Mouse (Mus musculus): Measurements from ENCODE around the gene Arglu1. TPM values are rescaled to one million over a fixed set of nuclear protein-coding genes. Genes with fewer than 3 reads are reported as not detected.

The Arglu1 gene
- polyA plus RNA-seq, 1 experiment from 2014 or later = 225 TPM

GRCm38 (mm10) chr8:8640264-8640588 is 50.1 kb downstream of the Arglu1 start:
- H3K9ac ChIP-seq = no peak overlapping the region
- peak; percentile 81; the same call in 1 of the 2 replicates for ATAC-seq (ENCODE audit: low FRiP score)
- H3K27ac ChIP-seq = peak overlapping the region; percentile 68
- peaks cover 23% of the 10 kb centered on the region; the same call in 1 of the 2 replicates for H3K36me3 ChIP-seq (replicated peaks)
- H3K4me2 ChIP-seq = no peak overlapping the region
- H3K4me3 ChIP-seq (replicated peaks) = no peak overlapping the region
- WGBS = 2% methylated on average over 4 of the region's 4 CpGs
- H3K9me3 ChIP-seq = no peaks in the 10 kb centered on the region
- H3K4me1 ChIP-seq = peaks cover 23% of the 10 kb centered on the region
- H3K27me3 ChIP-seq = no peaks in the 10 kb centered on the region

GRCm38 (mm10) chr8:8639569-8640263 is 50.6 kb downstream of the Arglu1 start:
- Histone ChIP-seq H3K4me2 (no peak overlapping the region), H3K4me3 (replicated peaks) (no peak overlapping the region), H3K9ac (no peak overlapping the region), H3K27me3 (no peaks in the 10 kb centered on the region), H3K9me3 (no peaks in the 10 kb centered on the region), H3K4me1 (peaks cover 22% of the 10 kb centered on the region), H3K36me3 (replicated peaks) (peaks cover 23% of the 10 kb centered on the region; the same call in 1 of the 2 replicates), H3K27ac (peak overlapping the region; percentile 68)
- WGBS = 26% methylated on average over 8 of the region's 8 CpGs
- peak; percentile 33; the same call in 1 of the 2 replicates for ATAC-seq (ENCODE audit: low FRiP score)

- H3K27ac ChIP-seq = no peak overlapping the region
- 70% methylated on average over 7 of the region's 7 CpGs for whole genome bisulfite sequencing
- peaks cover 16% of the 10 kb centered on the region for H3K36me3 ChIP-seq (replicated peaks)
- no peak overlapping the region for H3K4me3 ChIP-seq (replicated peaks)
- no peak overlapping the region for H3K4me2 ChIP-seq
- no peak for ATAC-seq (ENCODE audit: low FRiP score)
- no peaks in the 10 kb centered on the region for H3K27me3 ChIP-seq
- no peaks in the 10 kb centered on the region for H3K9me3 ChIP-seq
- no peak overlapping the region for H3K9ac ChIP-seq
- H3K4me1 ChIP-seq = no peaks in the 10 kb centered on the region; the same call in 1 of the 2 replicates
Measured at GRCm38 (mm10) chr8:8631394-8631793, 58.9 kb downstream of the Arglu1 start.

GRCm38 (mm10) chr8:8624017-8624416 is 66.3 kb downstream of the Arglu1 start:
- H3K4me3 ChIP-seq (replicated peaks) = no peak overlapping the region
- no peaks in the 10 kb centered on the region for H3K9me3 ChIP-seq
- peaks cover 47% of the 10 kb centered on the region for H3K36me3 ChIP-seq (replicated peaks)
- no peak overlapping the region for H3K27ac ChIP-seq
- H3K4me1 ChIP-seq = peaks cover 30% of the 10 kb centered on the region
- no peak overlapping the region for H3K4me2 ChIP-seq
- ATAC-seq (ENCODE audit: low FRiP score) = no peak
- WGBS = 68% methylated on average over 7 of the region's 7 CpGs
- H3K9ac ChIP-seq = no peak overlapping the region
- 0 out of 2 replicates have a peak, but pooled peaks cover 4% of the 10 kb centered on the region for H3K27me3 ChIP-seq

GRCm38 (mm10) chr8:8623486-8623885 is 66.8 kb downstream of the Arglu1 start:
- WGBS = 67% methylated on average over 8 of the region's 8 CpGs
- Histone ChIP-seq H3K36me3 (replicated peaks) (peaks cover 52% of the 10 kb centered on the region), H3K4me3 (replicated peaks) (no peak overlapping the region), H3K27me3 (0 out of 2 replicates have a peak, but pooled peaks cover 4% of the 10 kb centered on the region), H3K4me2 (no peak overlapping the region), H3K9ac (no peak overlapping the region), H3K4me1 (peaks cover 30% of the 10 kb centered on the region), H3K9me3 (no peaks in the 10 kb centered on the region), H3K27ac (no peak overlapping the region)
- no peak for ATAC-seq (ENCODE audit: low FRiP score)

GRCm38 (mm10) chr8:8622476-8622875 is 67.8 kb downstream of the Arglu1 start:
- no peak for ATAC-seq (ENCODE audit: low FRiP score)
- 0 out of 2 replicates have a peak overlapping the region, but pooled peaks have one; percentile 3 for H3K27ac ChIP-seq
- H3K9ac ChIP-seq = no peak overlapping the region
- 85% methylated on average over 3 of the region's 3 CpGs for WGBS
- no peak overlapping the region for H3K4me2 ChIP-seq
- H3K36me3 ChIP-seq (replicated peaks) = peaks cover 55% of the 10 kb centered on the region
- H3K9me3 ChIP-seq = no peaks in the 10 kb centered on the region
- no peak overlapping the region for H3K4me3 ChIP-seq (replicated peaks)
- 0 out of 2 replicates have a peak, but pooled peaks cover 4% of the 10 kb centered on the region for H3K27me3 ChIP-seq
- peaks cover 30% of the 10 kb centered on the region for H3K4me1 ChIP-seq

- ATAC-seq (ENCODE audit: low FRiP score) = no peak
- 81% methylated on average over 12 of the region's 12 CpGs for WGBS
- no peak overlapping the region for H3K9ac ChIP-seq
- 0 out of 2 replicates have a peak, but pooled peaks cover 4% of the 10 kb centered on the region for H3K27me3 ChIP-seq
- H3K4me2 ChIP-seq = no peak overlapping the region
- peaks cover 30% of the 10 kb centered on the region for H3K4me1 ChIP-seq
- no peaks in the 10 kb centered on the region for H3K9me3 ChIP-seq
- H3K27ac ChIP-seq = no peak overlapping the region
- H3K36me3 ChIP-seq (replicated peaks) = peaks cover 56% of the 10 kb centered on the region
- no peak overlapping the region for H3K4me3 ChIP-seq (replicated peaks)
Measured at GRCm38 (mm10) chr8:8622031-8622430, 68.3 kb downstream of the Arglu1 start.

- 85% methylated on average over 16 of the region's 16 CpGs for whole genome bisulfite sequencing
- Histone ChIP-seq H3K4me2 (no peak overlapping the region), H3K27me3 (0 out of 2 replicates have a peak, but pooled peaks cover 4% of the 10 kb centered on the region), H3K4me1 (peaks cover 30% of the 10 kb centered on the region), H3K4me3 (replicated peaks) (no peak overlapping the region), H3K27ac (no peak overlapping the region), H3K9me3 (no peaks in the 10 kb centered on the region), H3K36me3 (replicated peaks) (peaks cover 57% of the 10 kb centered on the region), H3K9ac (no peak overlapping the region)
- no peak for ATAC-seq (ENCODE audit: low FRiP score)
Measured at GRCm38 (mm10) chr8:8621236-8621917, 68.9 kb downstream of the Arglu1 start.

- 85% methylated on average over 21 of the region's 21 CpGs for WGBS
- ATAC-seq (ENCODE audit: low FRiP score) = no peak
- Histone ChIP-seq H3K27ac (peak overlapping the region; percentile 59; the same call in 1 of the 2 replicates), H3K9me3 (no peaks in the 10 kb centered on the region), H3K9ac (no peak overlapping the region), H3K4me1 (peaks cover 30% of the 10 kb centered on the region), H3K4me3 (replicated peaks) (no peak overlapping the region), H3K4me2 (no peak overlapping the region), H3K36me3 (replicated peaks) (peaks cover 57% of the 10 kb centered on the region), H3K27me3 (0 out of 2 replicates have a peak, but pooled peaks cover 4% of the 10 kb centered on the region)
Measured at GRCm38 (mm10) chr8:8620536-8620935, 69.8 kb downstream of the Arglu1 start.

- Histone ChIP-seq H3K9me3 (no peaks in the 10 kb centered on the region), H3K27me3 (0 out of 2 replicates have a peak, but pooled peaks cover 4% of the 10 kb centered on the region), H3K4me3 (replicated peaks) (no peak overlapping the region), H3K9ac (peak overlapping the region; percentile 12; the same call in 1 of the 2 replicates), H3K4me1 (peaks cover 26% of the 10 kb centered on the region), H3K36me3 (replicated peaks) (peaks cover 57% of the 10 kb centered on the region), H3K27ac (peak overlapping the region; percentile 59), H3K4me2 (no peak overlapping the region)
- peak; percentile 58 for ATAC-seq (ENCODE audit: low FRiP score)
- WGBS = 28% methylated on average over 19 of the region's 19 CpGs
Measured at GRCm38 (mm10) chr8:8619221-8620194, 70.8 kb downstream of the Arglu1 start.

Measured in forebrain, embryonic 12.5 days (tissue).